Mouse (Mus musculus) frontal cortex, postnatal 14 days (tissue): ENCODE data around the gene Uck2.

Experiments used
- DNase-seq, 2 experiments: peaks; one replicate each; pipeline ENCODE4 v3.0.0; 2022; ENCODE audit warnings: low spot score in 2 of 2

Gene Uck2

GRCm38 (mm10) chr1:167256724-167257302, 28.3 kb downstream of the Uck2 start:
- DNase-seq: no peak

- DNase-seq: no peak
Observed at GRCm38 (mm10) chr1:167253579-167253978, 31.5 kb downstream of the Uck2 start.

DNA sequence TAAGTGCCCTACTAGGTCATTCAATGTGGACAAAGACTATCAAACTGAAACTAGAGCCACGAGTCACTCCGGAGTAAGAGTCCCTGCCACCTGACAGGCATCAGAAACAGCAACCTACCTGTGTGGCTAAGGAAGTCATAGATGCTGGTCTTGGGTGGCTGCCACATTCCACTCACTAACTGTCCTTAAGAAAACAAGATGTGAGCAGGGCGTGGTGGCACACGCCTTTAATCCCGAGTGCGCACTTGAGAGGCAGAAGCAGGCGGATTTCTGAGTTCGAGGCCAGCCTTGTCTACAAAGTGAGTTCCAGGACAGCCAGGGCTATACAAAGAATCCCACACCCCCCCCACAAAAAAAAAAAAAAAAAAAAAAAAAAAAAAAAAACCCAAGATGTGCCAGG, 35.2 kb downstream of the Uck2 start:
- no peak for DNase-seq

DNA sequence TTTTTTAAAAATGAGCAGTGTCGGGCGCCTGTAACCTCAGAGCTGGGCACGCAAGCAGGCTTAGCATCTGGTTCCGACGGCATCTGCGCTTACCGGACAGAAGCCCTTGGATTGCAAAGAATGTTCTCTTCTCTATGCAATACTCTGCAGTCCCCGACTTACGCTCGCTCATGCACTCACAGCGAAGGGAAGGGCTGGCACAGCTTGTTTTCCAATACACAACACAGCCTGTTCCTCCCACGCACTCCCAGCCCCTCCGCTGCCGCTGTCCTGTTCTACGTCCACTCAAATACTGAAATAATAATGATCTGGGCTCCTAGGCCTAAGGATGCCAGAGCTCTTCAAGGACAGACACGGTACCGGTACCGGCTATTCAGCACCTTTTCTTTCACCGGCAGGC, 35.9 kb downstream of the Uck2 start:
- DNase-seq: no peak

DNA sequence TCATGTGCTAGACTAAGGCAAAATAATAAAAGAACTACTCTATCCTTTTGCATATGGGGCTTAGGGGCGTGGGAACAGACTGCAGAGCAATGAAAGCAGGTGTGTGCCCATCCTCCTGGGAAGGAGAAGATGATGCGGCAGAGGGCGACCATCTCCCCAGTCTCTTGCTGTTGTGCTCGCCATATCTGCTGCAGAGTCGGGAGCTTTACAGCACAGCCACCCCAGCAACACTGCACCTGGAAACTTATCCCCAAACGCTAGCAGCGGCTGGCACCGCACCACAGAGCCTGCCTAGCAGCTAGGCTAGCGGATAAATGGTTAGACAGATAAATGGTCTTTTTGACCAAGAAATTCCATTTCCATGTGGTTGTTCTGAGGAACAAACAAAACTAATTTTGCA, 37.2 kb downstream of the Uck2 start:
- DNase-seq: no peak

GRCm38 (mm10) chr1:167246976-167247375, 38.1 kb downstream of the Uck2 start:
- no peak for DNase-seq

- no peak for DNase-seq
Observed at GRCm38 (mm10) chr1:167246275-167246674, 38.8 kb downstream of the Uck2 start.

DNA sequence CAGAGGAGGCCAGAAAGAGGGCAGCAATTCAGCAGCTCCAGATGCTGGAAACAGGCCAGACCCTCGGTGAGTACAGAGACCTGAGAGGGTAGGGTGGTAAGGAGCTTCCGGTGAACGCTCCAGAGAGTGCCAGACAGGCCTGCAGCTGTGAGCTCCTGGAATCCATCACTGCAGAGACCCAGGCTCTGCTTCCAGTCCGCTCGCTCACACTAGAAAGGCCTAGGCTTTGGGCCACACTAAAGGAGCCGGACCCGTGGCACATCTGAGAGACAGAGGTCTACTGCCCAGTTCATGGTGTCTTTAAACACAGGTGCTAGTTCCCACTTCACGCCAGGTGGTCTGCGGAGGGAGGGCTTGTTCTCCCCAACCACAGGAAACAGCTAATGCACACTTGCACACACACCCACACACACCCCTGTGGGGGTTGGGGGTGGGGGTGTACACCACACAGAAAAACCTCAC, 39.9 kb downstream of the Uck2 start:
- no peak for DNase-seq

GRCm38 (mm10) chr1:167242191-167242681, 42.9 kb downstream of the Uck2 start:
- DNase-seq: no peak

GRCm38 (mm10) chr1:167241487-167241886, 43.6 kb downstream of the Uck2 start:
- DNase-seq: no peak

GRCm38 (mm10) chr1:167240361-167240760, 44.8 kb downstream of the Uck2 start:
- no peak for DNase-seq

GRCm38 (mm10) chr1:167239916-167240315, 45.2 kb downstream of the Uck2 start:
- DNase-seq: peak; percentile 23 to 44

- DNase-seq: no peak
Observed at GRCm38 (mm10) chr1:167237798-167238197, 47.3 kb downstream of the Uck2 start.

DNA sequence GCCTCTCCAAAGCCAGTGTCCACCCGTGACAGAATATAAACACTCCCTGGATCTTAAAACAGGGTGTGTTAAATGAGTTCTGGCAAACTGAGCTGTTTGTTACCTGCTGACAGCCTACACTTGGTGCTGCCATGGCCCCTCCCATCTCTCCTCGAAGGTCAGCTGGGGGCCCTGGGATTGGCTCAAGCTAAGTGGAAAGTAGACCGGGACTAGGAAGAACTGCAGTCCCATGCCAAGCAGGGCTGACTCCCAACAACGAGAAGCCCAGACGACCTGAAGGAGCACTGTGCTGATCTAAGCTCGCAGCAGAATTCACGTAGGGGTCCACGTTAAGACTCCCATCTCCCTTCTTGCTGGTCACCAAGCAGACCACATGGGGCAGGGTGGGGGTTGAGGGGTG, 48.3 kb downstream of the Uck2 start:
- DNase-seq: no peak

GRCm38 (mm10) chr1:167234344-167234743, 50.8 kb downstream of the Uck2 start:
- DNase-seq: no peak

GRCm38 (mm10) chr1:167232918-167233317, 52.2 kb downstream of the Uck2 start:
- DNase-seq: no peak

- peak in 1 of 2 experiments; percentile 32 for DNase-seq
Observed at GRCm38 (mm10) chr1:167231612-167232283, 53.4 kb downstream of the Uck2 start.

- no peak for DNase-seq
Observed at GRCm38 (mm10) chr1:167230930-167231611, 54.0 kb downstream of the Uck2 start.

- DNase-seq: no peak
Observed at GRCm38 (mm10) chr1:167222382-167223010, 62.6 kb downstream of the Uck2 start.

DNA sequence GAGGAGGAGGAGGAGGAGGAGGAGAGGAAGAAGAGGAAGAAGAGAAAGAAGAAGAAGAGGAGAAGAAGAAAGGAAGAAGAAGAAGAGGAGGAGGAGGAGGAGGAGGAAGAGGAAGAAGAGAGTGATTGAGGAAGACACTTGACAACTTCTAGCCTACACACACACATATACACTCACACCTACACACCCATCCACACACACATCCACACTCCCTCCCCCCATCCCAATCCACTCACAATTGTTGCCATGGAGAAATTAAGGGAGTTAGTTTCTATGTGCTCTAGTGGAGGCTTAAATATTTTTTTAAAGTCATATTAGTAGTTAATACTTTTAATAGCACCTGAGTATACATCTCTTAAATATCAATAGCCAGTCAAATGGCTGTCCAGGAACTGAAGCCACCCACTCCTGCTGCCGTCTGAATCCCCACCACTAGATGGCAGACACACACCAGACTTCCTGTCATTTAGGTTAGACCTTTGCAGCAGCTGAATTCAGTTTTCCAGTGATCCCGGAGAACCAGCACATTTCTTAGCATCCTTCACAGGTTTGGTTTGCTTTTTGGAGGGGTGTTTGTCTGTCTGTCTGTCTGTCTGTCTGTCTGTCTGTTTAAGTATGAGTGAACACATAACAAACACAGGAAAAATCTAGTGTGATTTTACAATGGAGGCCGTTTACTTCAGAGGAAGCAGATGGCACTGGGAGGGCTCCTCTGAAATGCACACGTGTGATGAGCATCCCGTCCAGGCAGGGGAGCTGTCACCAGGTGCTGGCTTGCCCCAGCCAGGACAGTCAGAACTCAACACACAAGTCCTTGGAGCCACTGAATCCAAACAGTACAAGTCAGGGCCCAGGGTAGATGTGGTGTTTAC, 64.6 kb downstream of the Uck2 start:
- DNase-seq: peak; percentile 75 to 86

DNA sequence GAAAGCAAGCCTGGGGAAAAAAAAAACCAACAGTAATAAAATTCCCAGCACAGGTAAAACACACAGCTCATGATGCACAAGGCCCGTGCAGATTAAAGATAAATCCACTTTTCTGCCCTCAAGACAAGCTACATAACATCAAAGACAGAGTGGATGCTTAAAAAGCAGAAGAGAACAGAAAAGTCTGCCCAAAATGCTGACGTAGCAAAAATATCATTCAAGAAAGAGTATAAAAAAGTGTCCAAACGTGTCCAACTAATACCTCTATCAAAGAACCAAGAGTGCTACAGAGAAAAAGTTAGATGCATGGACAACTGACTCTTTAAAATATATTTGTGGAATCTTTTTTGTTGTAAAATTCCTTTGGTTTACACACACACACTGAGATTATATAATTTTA, 69.7 kb downstream of the Uck2 start:
- DNase-seq: no peak
